Mouse (Mus musculus) megakaryocyte, embryonic 14.5 days (primary cell): ENCODE data around the gene Scp2.
"Not testable (repeated sequence)": the region's sequence is repeated elsewhere in the genome, so short reads cannot be mapped to it uniquely, and the experiment has no call there.

Source experiments
- FLI1 ChIP-seq: IDR thresholded peaks from 2 replicates; pipeline ENCODE4 v1.6.1; 2012; ENCODE audit warnings: low read length, inconsistent platforms, mixed read lengths
- GATA1 ChIP-seq: IDR thresholded peaks from 3 replicates; pipeline ENCODE4 v1.6.1; 2012; ENCODE audit warnings: mixed read lengths, low read length, inconsistent platforms, borderline replicate concordance

DNA sequence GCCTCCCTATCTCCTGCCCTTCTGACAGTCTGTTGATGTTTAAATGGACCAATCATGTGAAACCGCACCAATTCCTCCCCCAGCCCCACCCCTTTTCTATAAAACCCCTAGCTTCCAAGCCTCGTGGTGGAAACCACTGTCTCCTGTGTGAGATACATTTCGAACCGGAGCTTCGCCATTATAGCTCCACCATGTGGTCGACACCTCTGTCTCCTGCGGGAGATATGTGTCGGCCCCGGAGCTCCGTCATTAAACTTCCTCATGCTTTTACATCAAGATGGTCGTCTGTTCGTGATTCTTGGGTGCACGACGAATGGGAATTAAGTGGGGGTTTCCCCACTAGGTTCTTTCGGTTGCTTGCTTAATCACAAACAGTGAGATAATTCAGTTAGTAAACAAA, 65.6 kb downstream of the Scp2 start:
- TF ChIP-seq FLI1, GATA1: not testable (repeated sequence)
